Mouse (Mus musculus): ENCODE results near the gene Insrr.
"Not testable (repeated sequence)": the region's sequence is repeated elsewhere in the genome, so short reads cannot be mapped to it uniquely, and the experiment has no call there.

The Insrr gene

GRCm38 (mm10) chr3:87771088-87771487 lies 25.7 kb upstream of the Insrr start:
- no peak for DNase-seq (ENCODE audit: extremely low read depth, insufficient read length, low spot score)

- no peak for DNase-seq (ENCODE audit: extremely low read depth, insufficient read length, low spot score)
Measured at GRCm38 (mm10) chr3:87778283-87778682, 18.5 kb upstream of the Insrr start.

GRCm38 (mm10) chr3:87779086-87779485 lies 17.7 kb upstream of the Insrr start:
- no peak for DNase-seq (ENCODE audit: extremely low read depth, insufficient read length, low spot score)

GRCm38 (mm10) chr3:87783282-87784023 lies 13.3 kb upstream of the Insrr start:
- no peak for DNase-seq (ENCODE audit: extremely low read depth, insufficient read length, low spot score)

- no peak for DNase-seq (ENCODE audit: extremely low read depth, insufficient read length, low spot score)
Measured at GRCm38 (mm10) chr3:87785156-87785555, 11.6 kb upstream of the Insrr start.

- no peak for DNase-seq (ENCODE audit: extremely low read depth, insufficient read length, low spot score)
Measured at GRCm38 (mm10) chr3:87785626-87786214, 11.0 kb upstream of the Insrr start.

GRCm38 (mm10) chr3:87789248-87789647 lies 7.5 kb upstream of the Insrr start:
- no peak for DNase-seq (ENCODE audit: extremely low read depth, insufficient read length, low spot score)

- DNase-seq (ENCODE audit: extremely low read depth, insufficient read length, low spot score) = no peak
Measured at GRCm38 (mm10) chr3:87789768-87790167, 7.0 kb upstream of the Insrr start.

- DNase-seq (ENCODE audit: extremely low read depth, insufficient read length, low spot score) = no peak
Measured at GRCm38 (mm10) chr3:87794922-87795325, 1.8 kb upstream of the Insrr start, which contains the start of gene Ntrk1. Ntrk1 (minus strand) TSS chr3:87795162.

- no peak for DNase-seq (ENCODE audit: extremely low read depth, insufficient read length, low spot score)
Measured at GRCm38 (mm10) chr3:87795336-87796277, 1.1 kb upstream of the Insrr start.

GRCm38 (mm10) chr3:87801681-87802080 lies 4.9 kb downstream of the Insrr start:
- no peak for DNase-seq (ENCODE audit: extremely low read depth, insufficient read length, low spot score)

GRCm38 (mm10) chr3:87804038-87804677 lies 7.4 kb downstream of the Insrr start:
- DNase-seq (ENCODE audit: extremely low read depth, insufficient read length, low spot score) = no peak

- no peak for DNase-seq (ENCODE audit: extremely low read depth, insufficient read length, low spot score)
Measured at GRCm38 (mm10) chr3:87809322-87809962, 12.7 kb downstream of the Insrr start.

- DNase-seq (ENCODE audit: extremely low read depth, insufficient read length, low spot score) = no peak
Measured at GRCm38 (mm10) chr3:87811297-87811696, 14.5 kb downstream of the Insrr start.

GRCm38 (mm10) chr3:87812413-87812812 lies 15.7 kb downstream of the Insrr start:
- DNase-seq (ENCODE audit: extremely low read depth, insufficient read length, low spot score) = no peak

- DNase-seq (ENCODE audit: extremely low read depth, insufficient read length, low spot score) = no peak
Measured at GRCm38 (mm10) chr3:87812873-87813272, 16.1 kb downstream of the Insrr start.

GRCm38 (mm10) chr3:87816166-87816565 lies 19.4 kb downstream of the Insrr start:
- DNase-seq (ENCODE audit: extremely low read depth, insufficient read length, low spot score) = no peak

GRCm38 (mm10) chr3:87816646-87817093 lies 19.9 kb downstream of the Insrr start:
- DNase-seq (ENCODE audit: extremely low read depth, insufficient read length, low spot score) = peak; percentile 69

- DNase-seq (ENCODE audit: extremely low read depth, insufficient read length, low spot score) = no peak
Measured at GRCm38 (mm10) chr3:87818226-87818625, 21.5 kb downstream of the Insrr start.

- DNase-seq (ENCODE audit: extremely low read depth, insufficient read length, low spot score) = not testable (repeated sequence)
Measured at GRCm38 (mm10) chr3:87824206-87824605, 27.5 kb downstream of the Insrr start, which contains the start of gene Pear1. Pear1 (minus strand) TSS chr3:87824306.

Data from 3134 (cell line).